Mouse (Mus musculus): ENCODE data around the gene Ascc1. TPM values are rescaled to one million over a fixed set of nuclear protein-coding genes. Genes with fewer than 3 reads are reported as not detected.
A peak's percentile ranks its signal among the peaks of the same experiment; 100 is the strongest.

Gene Ascc1
- total and polyA plus RNA-seq, 2 experiments from 2014 or later = 15.7 to 34.6 TPM

- Histone ChIP-seq H3K9me3 (replicated peaks; ENCODE audit: control insufficient read depth, low read length) (no peaks in the 10 kb centered on the region), H3K27ac (ENCODE audit: low read depth) (no peak overlapping the region), H3K4me3 (ENCODE audit: low read depth, low read length) (no peak overlapping the region), H3K27me3 (ENCODE audit: control insufficient read depth, insufficient read depth, low read length) (no peaks in the 10 kb centered on the region), H3K36me3 (replicated peaks; ENCODE audit: control insufficient read depth, insufficient read depth, low read length) (no peaks in the 10 kb centered on the region; the same call in none of the 2 replicates), H3K4me2 (ENCODE audit: low read depth, low read length) (no peak overlapping the region), H3K9ac (replicated peaks; ENCODE audit: low read depth, low read length) (no peak overlapping the region), H3K4me1 (ENCODE audit: control insufficient read depth, insufficient read depth) (no peaks in the 10 kb centered on the region; the same call in 1 of the 2 replicates)
- peak; percentile 71 for TF ChIP-seq CTCF (IDR thresholded peaks at IDR 0.05; ENCODE audit: low read depth)
- no peak for TF ChIP-seq EP300 (IDR thresholded peaks at IDR 0.05; ENCODE audit: low read depth)
- ATAC-seq (ENCODE audit: insufficient read depth, low read depth) (no peak; the same call in 1 of the 2 replicates), DNase-seq (ENCODE audit: low spot score) (peak; percentile 38)
- WGBS = 78% methylated on average over 3 of the region's 3 CpGs
Measured at GRCm38 (mm10) chr10:60066524-60066923, 63.9 kb downstream of the Ascc1 start.

GRCm38 (mm10) chr10:60075159-60075558 is 72.6 kb downstream of the Ascc1 start:
- no peaks in the 10 kb centered on the region for H3K9me3 ChIP-seq (replicated peaks; ENCODE audit: control insufficient read depth, low read length)
- H3K4me3 ChIP-seq (ENCODE audit: low read depth, low read length) = no peak overlapping the region
- DNase-seq (ENCODE audit: low spot score) (no peak), ATAC-seq (ENCODE audit: insufficient read depth, low read depth) (no peak)
- no peaks in the 10 kb centered on the region for H3K27me3 ChIP-seq (ENCODE audit: control insufficient read depth, insufficient read depth, low read length)
- no peak overlapping the region for H3K9ac ChIP-seq (replicated peaks; ENCODE audit: low read depth, low read length)
- H3K27ac ChIP-seq (ENCODE audit: low read depth) = no peak overlapping the region
- TF ChIP-seq CTCF (IDR thresholded peaks at IDR 0.05; ENCODE audit: low read depth) = no peak
- no peak for TF ChIP-seq EP300 (IDR thresholded peaks at IDR 0.05; ENCODE audit: low read depth)
- peaks cover 28% of the 10 kb centered on the region for H3K4me1 ChIP-seq (ENCODE audit: control insufficient read depth, insufficient read depth)
- 88% methylated on average over 1 of the region's 1 CpGs for WGBS
- H3K4me2 ChIP-seq (ENCODE audit: low read depth, low read length) = no peak overlapping the region
- H3K36me3 ChIP-seq (replicated peaks; ENCODE audit: control insufficient read depth, insufficient read depth, low read length) = no peaks in the 10 kb centered on the region

- H3K9me3 ChIP-seq (replicated peaks; ENCODE audit: control insufficient read depth, low read length) = no peaks in the 10 kb centered on the region
- H3K36me3 ChIP-seq (replicated peaks; ENCODE audit: control insufficient read depth, insufficient read depth, low read length) = no peaks in the 10 kb centered on the region
- H3K4me1 ChIP-seq (ENCODE audit: control insufficient read depth, insufficient read depth) = peaks cover 48% of the 10 kb centered on the region
- TF ChIP-seq CTCF (IDR thresholded peaks at IDR 0.05; ENCODE audit: low read depth) (no peak), EP300 (IDR thresholded peaks at IDR 0.05; ENCODE audit: low read depth) (no peak)
- H3K4me2 ChIP-seq (ENCODE audit: low read depth, low read length) = no peak overlapping the region
- no peaks in the 10 kb centered on the region for H3K27me3 ChIP-seq (ENCODE audit: control insufficient read depth, insufficient read depth, low read length)
- no peak overlapping the region for H3K4me3 ChIP-seq (ENCODE audit: low read depth, low read length)
- H3K27ac ChIP-seq (ENCODE audit: low read depth) = no peak overlapping the region
- H3K9ac ChIP-seq (replicated peaks; ENCODE audit: low read depth, low read length) = no peak overlapping the region
- ATAC-seq (ENCODE audit: insufficient read depth, low read depth) (no peak), DNase-seq (ENCODE audit: low spot score) (no peak)
- WGBS = 95% methylated on average over 7 of the region's 7 CpGs
Measured at GRCm38 (mm10) chr10:60077226-60077625, 74.6 kb downstream of the Ascc1 start.

- Histone ChIP-seq H3K4me2 (ENCODE audit: low read depth, low read length) (peak overlapping the region; percentile 11), H3K9ac (replicated peaks; ENCODE audit: low read depth, low read length) (no peak overlapping the region), H3K27ac (ENCODE audit: low read depth) (peak overlapping the region; percentile 83), H3K9me3 (replicated peaks; ENCODE audit: control insufficient read depth, low read length) (no peaks in the 10 kb centered on the region), H3K27me3 (ENCODE audit: control insufficient read depth, insufficient read depth, low read length) (no peaks in the 10 kb centered on the region), H3K4me3 (ENCODE audit: low read depth, low read length) (no peak overlapping the region), H3K4me1 (ENCODE audit: control insufficient read depth, insufficient read depth) (peaks cover 55% of the 10 kb centered on the region), H3K36me3 (replicated peaks; ENCODE audit: control insufficient read depth, insufficient read depth, low read length) (no peaks in the 10 kb centered on the region)
- WGBS = 43% methylated on average over 18 of the region's 18 CpGs
- TF ChIP-seq EP300 (IDR thresholded peaks at IDR 0.05; ENCODE audit: low read depth) (no peak), CTCF (IDR thresholded peaks at IDR 0.05; ENCODE audit: low read depth) (no peak)
- ATAC-seq (ENCODE audit: insufficient read depth, low read depth) (no peak), DNase-seq (ENCODE audit: low spot score) (no peak)
Measured at GRCm38 (mm10) chr10:60077736-60078560, 75.3 kb downstream of the Ascc1 start.

- 9% methylated on average over 5 of the region's 5 CpGs for WGBS
- H3K27me3 ChIP-seq (ENCODE audit: control insufficient read depth, insufficient read depth, low read length) = no peaks in the 10 kb centered on the region
- peak overlapping the region; percentile 11 for H3K4me2 ChIP-seq (ENCODE audit: low read depth, low read length)
- TF ChIP-seq EP300 (IDR thresholded peaks at IDR 0.05; ENCODE audit: low read depth) = peak; percentile 43; the same call in 1 of the 2 replicates
- TF ChIP-seq CTCF (IDR thresholded peaks at IDR 0.05; ENCODE audit: low read depth) = no peak
- H3K4me1 ChIP-seq (ENCODE audit: control insufficient read depth, insufficient read depth) = peaks cover 57% of the 10 kb centered on the region
- no peaks in the 10 kb centered on the region for H3K36me3 ChIP-seq (replicated peaks; ENCODE audit: control insufficient read depth, insufficient read depth, low read length)
- DNase-seq (ENCODE audit: low spot score) (peak; percentile 86), ATAC-seq (ENCODE audit: insufficient read depth, low read depth) (peak; percentile 53)
- H3K9me3 ChIP-seq (replicated peaks; ENCODE audit: control insufficient read depth, low read length) = no peaks in the 10 kb centered on the region
- no peak overlapping the region for H3K4me3 ChIP-seq (ENCODE audit: low read depth, low read length)
- H3K9ac ChIP-seq (replicated peaks; ENCODE audit: low read depth, low read length) = no peak overlapping the region
- peak overlapping the region; percentile 83 for H3K27ac ChIP-seq (ENCODE audit: low read depth)
Measured at GRCm38 (mm10) chr10:60078561-60078917, 75.9 kb downstream of the Ascc1 start.
